Mouse (Mus musculus) induced T-regulatory cell, adult 2 months (primary cell): ENCODE results near the gene Wnt5b.

ENCODE experiments used
- DNase-seq: peaks from one replicate; pipeline ENCODE4 v3.0.0-alpha.2; 2012; ENCODE audit warnings: low read depth

Gene Wnt5b

GRCm38 (mm10) chr6:119451981-119452499, 92.1 kb downstream of the Wnt5b start:
- DNase-seq, result no peak

- no peak for DNase-seq
Observed at GRCm38 (mm10) chr6:119450965-119451943, 92.9 kb downstream of the Wnt5b start.

- DNase-seq, result peak; percentile 57
Observed at GRCm38 (mm10) chr6:119449060-119449499, 95.1 kb downstream of the Wnt5b start.

DNA sequence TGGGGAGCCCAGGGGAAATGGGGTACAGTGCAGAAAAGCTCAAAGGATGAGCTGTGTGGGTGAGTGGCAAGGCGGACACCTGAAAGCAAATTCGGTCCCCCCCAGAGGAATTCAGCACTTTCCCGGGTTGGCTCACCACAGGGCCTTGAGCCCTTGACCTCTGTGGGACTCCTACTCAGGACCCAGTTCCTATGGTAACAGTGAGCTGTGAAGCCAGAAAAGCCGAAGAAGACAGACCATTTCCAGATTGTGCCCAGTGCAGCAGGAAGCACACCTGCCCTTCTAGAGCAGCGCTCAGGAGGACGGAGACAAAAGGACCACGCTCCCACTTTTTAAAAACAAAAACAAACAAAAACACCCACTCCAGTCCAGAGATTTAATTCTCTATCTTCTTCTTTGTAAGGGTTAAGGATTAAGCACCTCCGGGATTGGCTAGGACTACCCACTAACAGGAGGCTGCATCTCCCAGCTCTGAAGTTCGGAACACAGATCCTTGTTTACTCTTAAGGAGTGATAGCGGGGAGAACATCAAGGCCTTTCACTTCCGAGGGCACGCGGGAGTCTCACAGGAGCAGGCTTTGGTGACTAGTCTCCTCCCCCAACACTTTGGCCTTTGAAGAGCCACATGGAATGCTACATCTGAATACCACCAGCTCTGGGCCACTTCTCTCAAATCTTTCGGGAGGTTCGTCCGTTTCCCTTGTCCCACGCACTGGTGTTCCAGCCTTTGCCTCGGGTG, 95.7 kb downstream of the Wnt5b start:
- DNase-seq, result peak; percentile 33

DNA sequence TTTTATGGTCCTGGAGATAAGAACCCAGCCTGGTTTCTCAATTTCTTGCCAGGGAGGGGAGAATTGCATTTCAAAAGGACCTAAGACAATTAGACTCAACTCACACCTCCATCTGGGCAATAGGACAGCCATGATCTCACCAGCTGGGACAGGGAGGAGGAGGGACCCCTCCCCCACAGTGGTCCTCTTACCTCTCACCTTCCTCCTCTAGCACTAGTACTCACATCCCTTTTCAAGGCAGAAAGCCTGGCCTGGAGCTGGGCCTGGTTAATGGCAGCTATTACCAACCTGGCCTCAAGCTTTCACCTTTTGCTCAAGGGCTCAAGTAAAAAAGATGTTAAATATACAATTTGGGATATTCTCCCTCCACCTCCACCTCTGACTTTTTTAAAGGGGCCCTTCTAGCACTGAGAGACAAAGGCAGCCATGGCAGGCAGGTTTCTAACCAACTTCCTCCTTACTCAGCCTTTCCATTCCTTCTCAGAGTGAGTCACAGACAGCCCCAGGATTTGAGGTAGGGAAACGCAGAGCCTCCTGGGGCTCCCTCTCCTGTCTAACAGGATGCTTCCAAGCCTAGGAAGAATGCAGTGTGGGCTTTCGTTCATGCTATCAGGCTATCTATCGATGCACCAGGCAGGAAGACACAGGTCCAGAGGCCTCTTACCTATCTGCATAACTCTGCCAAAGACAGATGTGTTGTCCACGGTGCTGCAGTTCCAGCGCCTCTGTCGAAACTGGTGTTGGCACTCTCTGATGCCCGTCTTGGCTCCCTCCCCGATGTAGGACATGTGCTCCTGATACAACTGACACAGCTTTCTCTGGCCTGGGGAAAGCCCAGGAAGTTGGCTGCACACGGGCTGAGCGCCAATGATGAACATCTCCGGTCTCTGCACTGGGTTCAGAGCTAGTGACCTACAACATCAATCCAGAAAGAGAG, 98.2 kb downstream of the Wnt5b start:
- no peak for DNase-seq

DNA sequence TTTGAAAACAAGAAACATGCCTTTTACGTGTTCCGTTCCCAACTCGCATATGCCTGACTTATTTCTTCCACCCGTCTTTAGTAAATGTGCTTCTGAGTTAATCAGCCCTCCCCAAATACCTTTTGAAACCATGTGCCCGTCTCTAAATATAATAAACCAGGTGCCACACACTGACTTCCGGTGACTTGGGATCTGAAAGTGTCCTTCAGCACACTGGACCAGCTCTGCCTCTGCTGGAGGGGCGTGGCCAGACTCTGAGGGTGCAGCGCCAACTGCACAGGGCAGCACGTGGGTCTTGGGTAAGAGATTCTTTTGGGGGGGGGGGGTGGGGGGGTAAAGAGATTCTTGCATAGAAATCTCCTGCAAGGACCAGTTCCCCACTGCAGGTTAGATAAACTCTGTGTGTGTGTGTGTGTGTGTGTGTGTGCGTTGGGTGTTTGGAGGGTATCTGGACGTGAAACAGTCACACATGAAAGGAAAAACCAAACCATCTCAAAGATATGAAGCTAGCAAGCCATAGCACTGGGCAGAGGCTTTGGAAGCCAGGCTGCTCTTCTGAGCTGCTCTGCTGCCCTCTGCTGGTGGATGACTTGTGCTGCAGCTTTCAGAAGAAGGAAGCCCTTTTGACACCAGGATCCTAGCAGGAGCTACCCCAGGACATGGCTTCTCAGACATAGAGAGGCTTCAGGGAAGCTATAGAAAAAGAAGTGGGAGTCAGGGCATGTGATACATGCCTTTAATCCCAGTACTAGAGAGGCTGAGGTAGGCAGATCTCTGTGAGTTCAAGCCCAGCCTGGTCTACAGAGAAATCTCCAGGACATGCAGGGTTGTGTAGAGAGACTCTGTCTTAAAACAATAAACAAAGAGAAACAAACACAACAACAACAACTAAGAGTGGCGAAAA, 100.2 kb downstream of the Wnt5b start:
- peak; percentile 93 for DNase-seq

DNA sequence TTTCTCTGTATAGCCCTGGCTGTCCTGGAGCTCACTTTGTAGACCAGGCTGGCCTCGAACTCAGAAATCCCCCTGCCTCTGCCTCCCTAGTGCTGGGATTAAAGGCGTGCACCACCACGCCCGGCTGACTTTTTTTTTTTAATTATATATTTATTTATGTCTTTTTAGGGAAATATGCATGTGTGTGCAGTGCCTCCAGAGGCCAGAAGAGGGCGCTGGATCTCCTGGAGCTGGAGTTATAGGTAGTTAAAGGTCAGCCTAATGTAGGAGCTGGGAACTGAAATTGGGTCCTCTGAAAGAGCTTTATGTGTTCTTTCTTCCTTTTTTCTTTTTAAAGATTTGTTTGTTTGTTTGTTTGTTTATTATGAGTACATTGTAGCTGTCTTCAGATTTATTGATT, 101.4 kb downstream of the Wnt5b start:
- peak; percentile 61 for DNase-seq

GRCm38 (mm10) chr6:119437894-119438761, 106.0 kb downstream of the Wnt5b start:
- DNase-seq, result no peak

GRCm38 (mm10) chr6:119434394-119434793, 109.8 kb downstream of the Wnt5b start:
- DNase-seq, result no peak

- no peak for DNase-seq
Observed at GRCm38 (mm10) chr6:119431751-119432324, 112.3 kb downstream of the Wnt5b start.

DNA sequence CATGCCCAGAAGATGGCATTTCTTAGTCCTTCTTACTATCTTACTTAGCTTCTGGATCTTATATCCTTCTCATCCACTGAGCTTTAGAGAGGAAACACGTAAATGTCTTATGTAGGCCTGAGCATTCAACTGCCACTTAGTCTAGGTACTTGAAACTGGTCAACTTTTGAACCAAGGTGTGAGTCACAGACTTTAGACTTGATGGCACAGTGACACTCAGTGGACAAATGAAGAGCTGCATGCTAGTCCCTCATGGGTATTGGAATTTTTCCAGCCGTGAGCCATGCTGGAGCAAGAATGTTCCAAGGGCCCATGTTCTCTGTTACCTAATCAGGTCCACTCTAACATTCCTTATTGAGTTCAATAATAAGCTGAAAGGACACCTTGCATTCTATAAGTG, 113.6 kb downstream of the Wnt5b start:
- peak; percentile 64 for DNase-seq

DNA sequence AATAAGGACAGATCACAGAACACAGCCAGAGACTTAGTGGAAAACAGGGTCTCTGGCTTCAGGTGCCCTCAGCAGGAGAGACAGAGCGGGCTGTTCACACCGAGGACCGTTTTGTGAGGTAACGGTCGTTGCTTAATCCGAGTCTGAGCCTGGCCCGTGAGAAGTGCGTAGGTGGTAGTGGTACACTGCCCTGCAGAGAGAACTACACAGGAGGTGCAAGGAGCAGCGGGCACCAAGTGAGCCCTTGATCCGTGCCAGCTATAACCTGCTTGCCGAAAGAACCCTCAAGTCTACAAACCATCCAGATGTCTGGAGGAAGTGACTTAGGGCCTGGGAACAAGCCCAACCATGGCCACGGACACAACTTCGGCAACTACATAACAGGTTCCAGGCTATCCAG, 114.8 kb downstream of the Wnt5b start:
- DNase-seq, result no peak

DNA sequence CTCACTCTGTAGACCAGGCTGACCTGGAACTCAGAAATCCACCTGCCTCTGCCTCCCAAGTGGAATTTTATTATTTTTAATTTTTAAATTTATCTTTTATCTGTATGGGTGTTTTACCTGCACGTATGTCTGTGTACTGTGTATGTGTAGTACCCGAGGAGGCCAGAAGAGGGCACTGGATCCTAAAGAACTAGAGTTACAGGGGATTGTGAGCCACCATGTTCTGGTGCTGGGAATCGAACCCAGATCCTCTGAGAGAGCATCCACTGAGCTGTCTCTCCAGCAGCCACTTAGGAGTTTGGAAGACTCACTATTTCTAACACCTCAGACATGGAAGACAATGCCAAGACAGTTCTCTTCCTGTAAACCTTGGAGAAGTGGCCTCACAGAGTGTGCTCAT, 115.5 kb downstream of the Wnt5b start:
- peak; percentile 71 for DNase-seq

DNA sequence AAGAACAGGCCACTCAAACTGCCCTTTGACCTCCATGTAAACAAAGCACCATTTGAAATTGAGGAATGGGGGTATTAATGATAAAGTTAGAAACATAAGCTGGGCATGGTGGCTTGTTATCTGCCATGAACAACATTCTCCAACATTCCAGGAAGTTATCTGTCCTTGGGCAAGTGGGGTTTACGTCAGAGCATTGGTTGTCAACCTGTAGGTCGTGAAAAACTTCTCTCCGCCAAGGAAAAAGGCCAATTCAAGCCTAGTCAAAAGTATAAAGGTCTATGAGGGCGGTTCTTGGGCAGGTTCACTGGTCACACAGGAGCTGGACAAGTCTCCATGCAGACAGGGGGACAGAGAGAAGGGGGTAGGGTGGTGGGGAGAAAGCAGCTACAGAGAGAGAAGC, 123.1 kb downstream of the Wnt5b start:
- DNase-seq, result no peak

DNA sequence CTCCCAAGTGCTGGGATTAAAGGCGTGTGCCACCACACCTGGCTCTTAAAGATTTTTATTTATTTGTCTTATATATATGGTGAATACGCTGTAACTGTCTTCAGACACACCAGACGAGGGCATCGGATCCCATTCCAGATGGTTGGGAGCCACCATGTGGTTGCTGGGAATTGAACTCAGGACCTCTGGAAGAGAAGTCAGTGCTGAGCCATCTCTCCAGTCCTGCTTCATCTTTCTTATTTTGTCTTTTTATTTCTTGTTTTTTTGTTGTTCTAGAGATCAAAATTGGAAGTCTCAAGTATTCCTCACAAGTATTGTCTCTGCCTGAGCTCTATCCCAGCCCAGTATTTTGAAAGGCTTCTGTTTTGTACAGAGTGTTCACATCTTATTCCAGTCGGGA, 123.8 kb downstream of the Wnt5b start:
- no peak for DNase-seq

- DNase-seq, result no peak
Observed at GRCm38 (mm10) chr6:119419412-119419811, 124.7 kb downstream of the Wnt5b start.

GRCm38 (mm10) chr6:119418392-119419251, 125.5 kb downstream of the Wnt5b start:
- no peak for DNase-seq

- no peak for DNase-seq
Observed at GRCm38 (mm10) chr6:119417821-119418220, 126.3 kb downstream of the Wnt5b start.
